Mouse (Mus musculus) midbrain, embryonic 14.5 days (tissue): ENCODE results near the gene Cnih3. TPM values are rescaled to one million over a fixed set of nuclear protein-coding genes. Genes with fewer than 3 reads are reported as not detected.

Experiments
- ATAC-seq: fragments of 200-750 bp; cut with Nextera tagmentation; 2 replicates; pipeline ENCODE4 v1.8.0; 2017; ENCODE audit warnings: moderate number of reproducible peaks, moderate library complexity; ENCODE audit not compliant: low FRiP score, low TSS enrichment
- DNase-seq: peaks from one replicate; pipeline ENCODE4 v3.0.0-alpha.2; 2015
- H3K27ac ChIP-seq: fragments of 300-500 bp; sonication (generic); replicated peaks from 2 replicates; pipeline ENCODE4 v1.5.1; 2014; ENCODE audit warnings: mild to moderate bottlenecking, low read depth, low read length, moderate library complexity
- H3K27me3 ChIP-seq: fragments of 300-500 bp; sonication (generic); 2 replicates; pipeline ENCODE4 v1.6.1; 2014; ENCODE audit warnings: low read length, control low read depth, mixed read lengths; ENCODE audit not compliant: control insufficient read depth, insufficient read depth
- H3K36me3 ChIP-seq: fragments of 300-500 bp; sonication (generic); 2 replicates; pipeline ENCODE4 v1.6.1; 2014; ENCODE audit warnings: low read length, control low read depth; ENCODE audit not compliant: control insufficient read depth, insufficient read depth
- H3K4me1 ChIP-seq: fragments of 300-500 bp; sonication (generic); 2 replicates; pipeline ENCODE4 v1.6.1; 2014; ENCODE audit warnings: mild to moderate bottlenecking, antibody characterized with exemption, low read length, control low read depth; ENCODE audit not compliant: control insufficient read depth, insufficient read depth
- H3K4me2 ChIP-seq: fragments of 300-500 bp; sonication (generic); 2 replicates; pipeline ENCODE4 v1.6.1; 2014; ENCODE audit warnings: mild to moderate bottlenecking, low read length, moderate library complexity
- H3K4me3 ChIP-seq: fragments of 300-500 bp; sonication (generic); replicated peaks from 2 replicates; pipeline ENCODE4 v1.5.1; 2014; ENCODE audit warnings: low read depth, low read length
- H3K9ac ChIP-seq: fragments of 300-500 bp; sonication (generic); replicated peaks from 2 replicates; pipeline ENCODE4 v1.6.1; 2014; ENCODE audit warnings: mild to moderate bottlenecking, low read length, moderate library complexity
- H3K9me3 ChIP-seq: fragments of 300-500 bp; sonication (generic); 2 replicates; pipeline ENCODE4 v1.6.1; 2016; ENCODE audit warnings: low read length, control low read depth, mixed read lengths; ENCODE audit not compliant: control insufficient read depth
- WGBS: fragments of 180-500 bp; shearing (Covaris S2); extraction: QIAGEN DNeasy Blood & Tissue Kit; methylation state at CpG from one replicate; pipeline ENCODE4 v1.1.7; 2014; 5-methylcytosine and 5-hydroxymethylcytosine counted together
- polyA plus RNA-seq: library from polyadenylated mRNA; unstranded; fragments of >200 nt; fragmentation: Nextera tagmentation; extraction: Ambion mirVana; gene quantifications from 2 replicates; pipeline ENCODE4 v1.2.1, GENCODE M21; 2014

Gene Cnih3
- polyA plus RNA-seq, 1 experiment from 2014 or later = 7.6 TPM

- no peak overlapping the region for H3K4me2 ChIP-seq
- H3K9ac ChIP-seq = no peak overlapping the region
- no peak for DNase-seq
- H3K36me3 ChIP-seq = no peaks in the 10 kb centered on the region
- H3K4me1 ChIP-seq = no peaks in the 10 kb centered on the region
- H3K27ac ChIP-seq = no peak overlapping the region
- WGBS = 86% methylated on average over 3 of the region's 3 CpGs
- H3K4me3 ChIP-seq = no peak overlapping the region
- no peaks in the 10 kb centered on the region for H3K27me3 ChIP-seq
- no peak for ATAC-seq
- no peaks in the 10 kb centered on the region for H3K9me3 ChIP-seq
Measured at GRCm38 (mm10) chr1:181360732-181361131, 8.3 kb downstream of the Cnih3 start.

GRCm38 (mm10) chr1:181364025-181364424 lies 11.6 kb downstream of the Cnih3 start:
- no peak overlapping the region for H3K27ac ChIP-seq
- WGBS = 85% methylated on average over 4 of the region's 4 CpGs
- no peaks in the 10 kb centered on the region for H3K27me3 ChIP-seq
- no peaks in the 10 kb centered on the region for H3K9me3 ChIP-seq
- no peak overlapping the region for H3K4me2 ChIP-seq
- no peaks in the 10 kb centered on the region for H3K4me1 ChIP-seq
- no peak overlapping the region for H3K4me3 ChIP-seq
- H3K36me3 ChIP-seq = no peaks in the 10 kb centered on the region
- ATAC-seq = no peak
- no peak overlapping the region for H3K9ac ChIP-seq
- DNase-seq = no peak

GRCm38 (mm10) chr1:181365376-181365775 lies 12.9 kb downstream of the Cnih3 start:
- Histone ChIP-seq H3K4me3 (no peak overlapping the region), H3K27ac (no peak overlapping the region), H3K4me1 (0 out of 2 replicates have a peak, but pooled peaks cover 4% of the 10 kb centered on the region), H3K9ac (no peak overlapping the region), H3K4me2 (no peak overlapping the region), H3K9me3 (no peaks in the 10 kb centered on the region), H3K36me3 (no peaks in the 10 kb centered on the region), H3K27me3 (no peaks in the 10 kb centered on the region)
- ATAC-seq (no peak), DNase-seq (no peak)
- 76% methylated on average over 3 of the region's 3 CpGs for WGBS

GRCm38 (mm10) chr1:181368789-181369570 lies 16.6 kb downstream of the Cnih3 start:
- WGBS = 44% methylated on average over 3 of the region's 3 CpGs

GRCm38 (mm10) chr1:181370370-181370769 lies 17.9 kb downstream of the Cnih3 start:
- no peaks in the 10 kb centered on the region for H3K36me3 ChIP-seq
- DNase-seq (no peak), ATAC-seq (no peak)
- H3K27me3 ChIP-seq = no peaks in the 10 kb centered on the region
- H3K4me2 ChIP-seq = no peak overlapping the region
- H3K9ac ChIP-seq = no peak overlapping the region
- no peak overlapping the region for H3K27ac ChIP-seq
- no peaks in the 10 kb centered on the region for H3K9me3 ChIP-seq
- H3K4me1 ChIP-seq = 0 out of 2 replicates have a peak, but pooled peaks cover 4% of the 10 kb centered on the region
- 65% methylated on average over 3 of the region's 3 CpGs for WGBS
- no peak overlapping the region for H3K4me3 ChIP-seq

More at GRCm38 (mm10) chr1:181368789-181369570, 16.6 kb downstream of the Cnih3 start:
- H3K4me1 ChIP-seq = 0 out of 2 replicates have a peak, but pooled peaks cover 4% of the 10 kb centered on the region
- H3K27ac ChIP-seq = no peak overlapping the region
- H3K4me2 ChIP-seq = no peak overlapping the region
- DNase-seq (peak; percentile 15), ATAC-seq (no peak)
- H3K36me3 ChIP-seq = no peaks in the 10 kb centered on the region
- H3K9ac ChIP-seq = no peak overlapping the region
- H3K27me3 ChIP-seq = no peaks in the 10 kb centered on the region
- no peak overlapping the region for H3K4me3 ChIP-seq
- H3K9me3 ChIP-seq = no peaks in the 10 kb centered on the region

- DNase-seq (no peak), ATAC-seq (no peak)
- H3K4me1 ChIP-seq = 0 out of 2 replicates have a peak, but pooled peaks cover 4% of the 10 kb centered on the region
- no peak overlapping the region for H3K27ac ChIP-seq
- WGBS = 82% methylated on average over 4 of the region's 4 CpGs
- no peaks in the 10 kb centered on the region for H3K27me3 ChIP-seq
- H3K9me3 ChIP-seq = no peaks in the 10 kb centered on the region
- H3K36me3 ChIP-seq = no peaks in the 10 kb centered on the region
- no peak overlapping the region for H3K4me3 ChIP-seq
- H3K9ac ChIP-seq = no peak overlapping the region
- H3K4me2 ChIP-seq = no peak overlapping the region
Measured at GRCm38 (mm10) chr1:181371226-181371625, 18.8 kb downstream of the Cnih3 start.

GRCm38 (mm10) chr1:181372306-181372705 lies 19.9 kb downstream of the Cnih3 start:
- no peak overlapping the region for H3K4me2 ChIP-seq
- H3K9ac ChIP-seq = no peak overlapping the region
- WGBS = 74% methylated on average over 6 of the region's 6 CpGs
- no peak overlapping the region for H3K4me3 ChIP-seq
- DNase-seq (no peak), ATAC-seq (no peak)
- H3K27ac ChIP-seq = no peak overlapping the region
- H3K4me1 ChIP-seq = 0 out of 2 replicates have a peak, but pooled peaks cover 4% of the 10 kb centered on the region
- H3K9me3 ChIP-seq = no peaks in the 10 kb centered on the region
- no peaks in the 10 kb centered on the region for H3K36me3 ChIP-seq
- H3K27me3 ChIP-seq = no peaks in the 10 kb centered on the region

GRCm38 (mm10) chr1:181374627-181375374 lies 22.4 kb downstream of the Cnih3 start:
- Histone ChIP-seq H3K4me2 (no peak overlapping the region), H3K27me3 (no peaks in the 10 kb centered on the region), H3K9me3 (no peaks in the 10 kb centered on the region), H3K9ac (no peak overlapping the region), H3K36me3 (no peaks in the 10 kb centered on the region), H3K4me1 (no peaks in the 10 kb centered on the region), H3K4me3 (no peak overlapping the region), H3K27ac (no peak overlapping the region)
- no peak for ATAC-seq
- no peak for DNase-seq
- 86% methylated on average over 9 of the region's 9 CpGs for WGBS
